Mouse (Mus musculus) G1E-ER4 (cell line): ENCODE data around the gene Stx11. TPM values are rescaled to one million over a fixed set of nuclear protein-coding genes. Genes with fewer than 3 reads are reported as not detected.

Source experiments
- GATA1 ChIP-seq: IDR thresholded peaks from one replicate; pipeline ENCODE4 v1.8.0; 2012; ENCODE audit warnings: low read length, inconsistent platforms
- polyA plus RNA-seq: library from polyadenylated mRNA; stranded (reverse); fragments of >175 nt; gene quantifications from 2 replicates; pipeline ENCODE4 v1.2.3, GENCODE M21; 2012

Gene Stx11
- polyA plus RNA-seq, 1 experiment, result 18.4 TPM

DNA sequence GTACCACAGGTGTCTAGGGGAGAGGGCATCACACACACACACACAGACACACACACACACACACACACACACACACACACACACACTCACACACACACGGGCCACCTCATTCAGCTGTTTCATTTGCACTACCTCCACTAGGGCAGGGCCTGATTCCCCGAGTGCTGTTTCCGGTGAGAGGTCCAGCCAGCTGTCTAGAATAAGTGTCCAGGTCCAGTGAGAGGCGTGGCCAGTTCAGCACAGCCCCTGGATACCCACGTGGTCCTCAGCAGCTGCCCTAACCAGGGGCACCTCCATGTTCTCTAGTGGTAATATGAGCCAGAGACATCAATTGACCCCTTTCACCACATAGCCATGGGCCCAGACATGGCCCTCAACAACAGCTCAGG is 60.0 kb downstream of the Stx11 start:
- TF ChIP-seq GATA1, result no peak

GRCm38 (mm10) chr10:12903440-12904139 is 60.5 kb downstream of the Stx11 start:
- TF ChIP-seq GATA1, result no peak

DNA sequence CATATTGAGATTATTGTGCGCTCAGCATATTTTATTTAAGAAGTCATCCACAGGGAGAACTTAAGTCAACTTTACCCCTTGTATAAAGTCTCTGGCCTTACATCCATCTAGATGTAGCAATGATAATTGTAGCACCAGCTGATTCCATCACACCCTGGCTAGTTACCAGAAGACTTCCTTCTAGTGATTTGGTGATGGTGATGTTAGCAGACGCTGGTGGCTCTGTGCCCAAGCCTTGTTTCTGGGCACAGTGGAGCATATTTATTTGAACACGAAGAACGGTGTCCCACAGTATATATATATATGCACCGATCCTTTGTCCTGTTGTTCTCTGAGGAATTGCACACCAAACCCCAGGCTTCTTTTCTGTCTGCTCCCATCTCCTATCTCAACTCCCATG is 64.2 kb downstream of the Stx11 start:
- TF ChIP-seq GATA1, result no peak

DNA sequence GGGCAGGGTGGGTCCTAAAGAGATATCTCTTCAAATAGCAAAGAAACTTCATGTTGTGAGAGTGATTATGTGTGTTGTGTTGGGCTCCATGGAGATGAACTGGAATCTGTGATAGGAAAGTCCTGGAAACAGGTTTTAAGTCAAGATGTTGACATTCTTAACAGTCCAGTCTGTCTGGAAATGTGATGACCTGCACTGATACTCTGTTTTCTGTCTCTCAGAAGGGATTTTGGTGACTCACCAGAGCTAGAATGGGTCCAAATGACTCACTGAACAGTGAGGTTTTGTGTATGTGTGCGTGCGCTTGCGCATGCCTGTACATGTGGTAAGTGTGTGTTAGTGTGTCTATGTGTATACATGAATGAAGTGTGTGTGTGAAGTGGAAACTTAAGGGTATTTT is 70.8 kb downstream of the Stx11 start:
- TF ChIP-seq GATA1, result no peak

- no peak for TF ChIP-seq GATA1
These were observed 75.7 kb downstream of the Stx11 start for GRCm38 (mm10) chr10:12888373-12888772.

Other genes starting within 250 kb of the Stx11 start
- 5.9 and 6.5 TPM in 2 replicates for gene Utrn, start 94.9 kb downstream of the Stx11 start, polyA plus RNA-seq
- gene Sf3b5, start 41.0 kb upstream of the Stx11 start, polyA plus RNA-seq, result 108 and 124 TPM in 2 replicates
- gene Plagl1, start 96.2 kb upstream of the Stx11 start, polyA plus RNA-seq, result 0.01 TPM in 1 of 2 replicates, not detected in the other
- not detected in 2 replicates for gene Zc2hc1b, start 213.7 kb upstream of the Stx11 start, polyA plus RNA-seq
- gene Ltv1, start 228.9 kb upstream of the Stx11 start, polyA plus RNA-seq, result 24.3 and 42.1 TPM in 2 replicates